Comparison of ENCODE assay signal across 16 mouse cellular contexts in the genomic region with DNA sequence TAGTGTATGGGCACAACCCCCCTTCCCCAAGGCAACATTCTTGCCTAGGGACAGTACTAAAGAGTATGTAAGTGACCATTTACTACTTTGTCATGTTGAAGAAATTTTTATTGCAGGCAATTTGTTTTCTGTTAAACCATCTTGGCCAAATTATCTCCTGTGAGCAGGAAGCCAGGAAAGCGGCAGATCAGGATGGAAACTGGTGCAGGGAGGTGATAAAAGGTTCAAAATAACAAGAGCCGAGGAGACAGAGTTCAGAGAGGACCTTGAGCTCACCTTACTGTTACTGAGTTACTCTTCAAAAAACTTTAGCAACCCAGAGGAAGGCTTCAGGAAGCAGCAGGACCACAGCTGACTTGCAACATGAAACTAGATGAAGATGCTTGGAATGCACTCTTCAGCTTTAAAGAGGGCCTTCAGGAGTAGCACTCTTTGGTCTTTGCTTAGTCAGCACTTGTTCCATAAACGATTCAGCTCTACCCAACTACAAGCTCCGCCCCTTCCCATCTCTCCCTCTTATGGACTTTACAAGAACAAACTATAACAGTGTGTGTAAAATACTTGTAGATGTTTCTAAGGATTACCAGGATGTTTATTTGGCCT. TPM values are rescaled to one million over a fixed set of nuclear protein-coding genes. Genes with fewer than 3 reads are reported as not detected.
DNase-seq lines count a peak whose midpoint lies in the region; ATAC-seq and TF ChIP-seq lines count a peak whose summit lies in the region.
"Had no signal": no experiment of that assay in that cellular context is flagged by ENCODE, and none has a peak within 500 bp of the region (broad histone marks: within the 10 kb centered on the region; RNA-seq: fewer than 3 reads in every experiment).

No protein-coding gene starts in this region.

- no peak overlapping the region for H3K4me3 ChIP-seq in heart, embryonic 11.5 days (ENCODE audit: low read depth, low read length)
- H3K4me3 ChIP-seq in bone marrow, adult 2 months (replicated peaks; ENCODE audit: control insufficient read depth, low read depth, low read length), result peak overlapping the region; percentile 11
- H3K4me3 ChIP-seq in hindbrain, embryonic 14.5 days (replicated peaks; ENCODE audit: low read length), result no peak overlapping the region
- H3K4me3 ChIP-seq: heart, embryonic 12.5 days had no signal

- no peaks in the 10 kb centered on the region for H3K9me3 ChIP-seq in heart, embryonic 11.5 days (replicated peaks; ENCODE audit: control insufficient read depth, low read length)
- no peaks in the 10 kb centered on the region for H3K9me3 ChIP-seq in hindbrain, embryonic 14.5 days (ENCODE audit: control insufficient read depth, low read length)
- H3K9me3 ChIP-seq: heart, embryonic 12.5 days had no signal

- 51% methylated on average over 4 of the region's 4 CpGs for WGBS in heart, embryonic 11.5 days (ENCODE audit: insufficient replicate concordance)
- 49% methylated on average over 4 of the region's 4 CpGs for WGBS in bone marrow, adult 2 months
- 90% methylated on average over 4 of the region's 4 CpGs for WGBS in hindbrain, embryonic 14.5 days

- H3K4me2 ChIP-seq in heart, embryonic 11.5 days, result 0 out of 2 replicates have a peak overlapping the region, but pooled peaks have one; percentile 7
- H3K4me2 ChIP-seq in hindbrain, embryonic 14.5 days (replicated peaks), result no peak overlapping the region
- H3K4me2 ChIP-seq: heart, embryonic 12.5 days had no signal

- intact Hi-C loops in left cerebral cortex, postnatal 4 days (cut with DNase I), result no loop called here

- DNase-seq in heart, adult 18-20 months, result no peak
- DNase-seq in liver, result peak; percentile 80
- no peak for DNase-seq in adrenal gland, postnatal 14 days
- no peak for DNase-seq in left cerebral cortex, postnatal 4 days
- DNase-seq in hindbrain, embryonic 14.5 days (ENCODE audit: low spot score), result no peak
- DNase-seq: cerebellum, adult 9-10 months; embryo, embryonic 11 days; gastrocnemius, postnatal 10 days; lung, postnatal 4 days; thymus, adult 2 months had no signal

- no peak overlapping the region for H3K27ac ChIP-seq in heart, embryonic 11.5 days (ENCODE audit: low read depth, low read length)
- peak overlapping the region; percentile 70; the same call in 1 of the 2 replicates for H3K27ac ChIP-seq in bone marrow, adult 2 months (ENCODE audit: control insufficient read depth, insufficient read depth, low read depth, low read length, poor library complexity)
- no peak overlapping the region for H3K27ac ChIP-seq in hindbrain, embryonic 14.5 days
- H3K27ac ChIP-seq: kidney, postnatal 0 days had no signal

- TF ChIP-seq POLR2A in bone marrow, adult 2 months (IDR thresholded peaks at IDR 0.05; ENCODE audit: borderline replicate concordance, control insufficient read depth, low read depth, low read length), result no peak

- no peak for ATAC-seq in heart, embryonic 11.5 days (replicated peaks; ENCODE audit: insufficient number of reproducible peaks, low FRiP score, low TSS enrichment)
- peak; percentile 84 for ATAC-seq in megakaryocyte-erythroid progenitor cell, adult 5-6 weeks (replicated peaks; ENCODE audit: low FRiP score, low TSS enrichment, poor library complexity, severe bottlenecking)
- ATAC-seq in hindbrain, embryonic 14.5 days (ENCODE audit: low FRiP score), result no peak
- ATAC-seq: midbrain, embryonic 16.5 days had no signal

- no peaks in the 10 kb centered on the region for H3K27me3 ChIP-seq in heart, embryonic 11.5 days (ENCODE audit: control insufficient read depth, insufficient read depth, low read length)
- H3K27me3 ChIP-seq in hindbrain, embryonic 14.5 days (ENCODE audit: control insufficient read depth, insufficient read depth, low read length), result no peaks in the 10 kb centered on the region
- H3K27me3 ChIP-seq: heart, embryonic 12.5 days had no signal

- H3K9ac ChIP-seq in heart, embryonic 11.5 days (ENCODE audit: low read depth, low read length), result no peak overlapping the region
- no peak overlapping the region for H3K9ac ChIP-seq in hindbrain, embryonic 14.5 days
- H3K9ac ChIP-seq: heart, embryonic 12.5 days had no signal

- no peaks in the 10 kb centered on the region; the same call in 1 of the 2 replicates for H3K4me1 ChIP-seq in heart, embryonic 11.5 days (ENCODE audit: control insufficient read depth, insufficient read depth, low read length)
- no peaks in the 10 kb centered on the region; the same call in 1 of the 2 replicates for H3K4me1 ChIP-seq in bone marrow, adult 2 months (ENCODE audit: control insufficient read depth, insufficient read depth, low read length)
- H3K4me1 ChIP-seq in hindbrain, embryonic 14.5 days (replicated peaks; ENCODE audit: control insufficient read depth, insufficient read depth, low read length), result 0 out of 2 replicates have a peak, but pooled peaks cover 2% of the 10 kb centered on the region

- TF ChIP-seq CTCF in bone marrow, adult 2 months (IDR thresholded peaks at IDR 0.05; ENCODE audit: control insufficient read depth, insufficient read depth, low read length), result no peak

- no peaks in the 10 kb centered on the region for H3K36me3 ChIP-seq in heart, embryonic 11.5 days (ENCODE audit: control insufficient read depth, insufficient read depth, low read length)
- H3K36me3 ChIP-seq in hindbrain, embryonic 14.5 days (replicated peaks; ENCODE audit: control insufficient read depth, insufficient read depth), result no peaks in the 10 kb centered on the region
- H3K36me3 ChIP-seq: heart, embryonic 12.5 days had no signal

RNA-seq across cellular contexts. Expression of a gene that starts 5.8 kb away (rescaled TPM):
- polyA plus RNA-seq in heart, embryonic 11.5 days (2014; fragmentation: Nextera tagmentation; extraction: Ambion mirVana), result 76.4 and 84.3 TPM in 2 replicates
- total RNA-seq in heart, adult 18-20 months (2021), result 100 to 1,000 TPM; 156 to 159 TPM
- 41.6 and 73.1 TPM in 2 replicates for polyA plus RNA-seq in bone marrow, adult 2 months (2011; ENCODE audit: insufficient read depth, insufficient read length, low replicate concordance, missing spikeins)
- 76.1 and 80.4 TPM in 2 replicates for total RNA-seq in megakaryocyte-erythroid progenitor cell, adult 5-6 weeks (2014; fragmentation: Nextera tagmentation)
- total RNA-seq in megakaryocyte-erythroid progenitor cell, adult 5-6 weeks (2017), result 137 and 154 TPM in 2 replicates
- 77.1 and 104 TPM in 2 replicates for total RNA-seq in adrenal gland, postnatal 14 days (2021)
- 10 to 100 TPM; 45.4 to 48.5 TPM for total RNA-seq in left cerebral cortex, postnatal 4 days (2021)
- 10.0 and 12.3 TPM in 2 replicates for polyA plus RNA-seq in hindbrain, embryonic 14.5 days (2014; fragmentation: Nextera tagmentation; extraction: Ambion mirVana)
